Mouse (Mus musculus) intestine, embryonic 15.5 days (tissue): ENCODE measurements around the gene Dhx8. TPM values are rescaled to one million over a fixed set of nuclear protein-coding genes. Genes with fewer than 3 reads are reported as not detected.

ENCODE experiments used
- ATAC-seq: fragments of 200-750 bp; cut with Nextera tagmentation; 2 replicates; pipeline ENCODE4 v1.8.0; 2017; ENCODE audit warnings: moderate TSS enrichment, moderate library complexity
- H3K27ac ChIP-seq: fragments of 300-500 bp; sonication (generic); 2 replicates; pipeline ENCODE4 v1.5.1; 2015; ENCODE audit warnings: mild to moderate bottlenecking, inconsistent platforms
- H3K27me3 ChIP-seq: fragments of 300-500 bp; sonication (generic); replicated peaks from 2 replicates; pipeline ENCODE4 v1.6.1; 2015; ENCODE audit warnings: inconsistent platforms
- H3K36me3 ChIP-seq: fragments of 300-500 bp; sonication (generic); 2 replicates; pipeline ENCODE4 v1.6.1; 2015; ENCODE audit warnings: inconsistent platforms
- H3K4me1 ChIP-seq: fragments of 300-500 bp; sonication (generic); replicated peaks from 2 replicates; pipeline ENCODE4 v1.6.1; 2015; ENCODE audit warnings: inconsistent platforms
- H3K4me2 ChIP-seq: fragments of 300-500 bp; sonication (generic); replicated peaks from 2 replicates; pipeline ENCODE4 v1.6.1; 2015; ENCODE audit warnings: mild to moderate bottlenecking, inconsistent platforms
- H3K4me3 ChIP-seq: fragments of 300-500 bp; sonication (generic); replicated peaks from 2 replicates; pipeline ENCODE4 v1.5.1; 2015; ENCODE audit warnings: inconsistent platforms
- H3K9ac ChIP-seq: fragments of 300-500 bp; sonication (generic); 2 replicates; pipeline ENCODE4 v1.6.1; 2015; ENCODE audit warnings: inconsistent platforms
- H3K9me3 ChIP-seq: fragments of 300-500 bp; sonication (generic); 2 replicates; pipeline ENCODE4 v1.6.1; 2016; ENCODE audit warnings: inconsistent platforms
- WGBS: fragments of 180-500 bp; shearing (Covaris S2); methylation state at CpG from one replicate; pipeline ENCODE4 v1.1.7; 2015; 5-methylcytosine and 5-hydroxymethylcytosine counted together
- polyA plus RNA-seq: library from polyadenylated mRNA; unstranded; fragments of >200 nt; fragmentation: Nextera tagmentation; extraction: Ambion mirVana; gene quantifications from 2 replicates; pipeline ENCODE4 v1.2.1, GENCODE M21; 2015

Gene Dhx8
- polyA plus RNA-seq, 1 experiment from 2014 or later, result 26.9 TPM

GRCm38 (mm10) chr11:101706764-101707448 is 25.8 kb upstream of the Dhx8 start:
- H3K9me3 ChIP-seq, result no peaks in the 10 kb centered on the region
- H3K9ac ChIP-seq, result no peak overlapping the region
- H3K27me3 ChIP-seq, result no peaks in the 10 kb centered on the region
- no peak overlapping the region for H3K4me3 ChIP-seq
- H3K4me2 ChIP-seq, result no peak overlapping the region
- no peak for ATAC-seq
- H3K36me3 ChIP-seq, result no peaks in the 10 kb centered on the region
- H3K4me1 ChIP-seq, result peaks cover 9% of the 10 kb centered on the region
- no peak overlapping the region for H3K27ac ChIP-seq
- 80% methylated on average over 10 of the region's 10 CpGs for WGBS

- 42% methylated on average over 5 of the region's 5 CpGs for WGBS
- Histone ChIP-seq H3K4me2 (no peak overlapping the region), H3K9ac (no peak overlapping the region), H3K4me3 (no peak overlapping the region), H3K9me3 (no peaks in the 10 kb centered on the region), H3K27me3 (no peaks in the 10 kb centered on the region), H3K36me3 (no peaks in the 10 kb centered on the region), H3K4me1 (peaks cover 6% of the 10 kb centered on the region), H3K27ac (no peak overlapping the region)
- no peak for ATAC-seq
Measured at GRCm38 (mm10) chr11:101708482-101708881, 24.2 kb upstream of the Dhx8 start.

- ATAC-seq, result no peak
- Histone ChIP-seq H3K27ac (no peak overlapping the region), H3K4me3 (no peak overlapping the region), H3K4me2 (no peak overlapping the region), H3K9ac (no peak overlapping the region), H3K36me3 (no peaks in the 10 kb centered on the region), H3K9me3 (no peaks in the 10 kb centered on the region), H3K27me3 (no peaks in the 10 kb centered on the region), H3K4me1 (no peaks in the 10 kb centered on the region)
- 65% methylated on average over 9 of the region's 9 CpGs for WGBS
Measured at GRCm38 (mm10) chr11:101712811-101713210, 19.9 kb upstream of the Dhx8 start.

- no peaks in the 10 kb centered on the region for H3K36me3 ChIP-seq
- no peaks in the 10 kb centered on the region for H3K9me3 ChIP-seq
- H3K4me2 ChIP-seq, result no peak overlapping the region
- WGBS, result 58% methylated on average over 7 of the region's 7 CpGs
- H3K9ac ChIP-seq, result no peak overlapping the region
- no peak for ATAC-seq
- H3K4me3 ChIP-seq, result no peak overlapping the region
- no peak overlapping the region for H3K27ac ChIP-seq
- no peaks in the 10 kb centered on the region for H3K4me1 ChIP-seq
- H3K27me3 ChIP-seq, result no peaks in the 10 kb centered on the region
Measured at GRCm38 (mm10) chr11:101714012-101714411, 18.7 kb upstream of the Dhx8 start.

GRCm38 (mm10) chr11:101718324-101718723 is 14.4 kb upstream of the Dhx8 start:
- no peaks in the 10 kb centered on the region for H3K9me3 ChIP-seq
- ATAC-seq, result no peak
- H3K27ac ChIP-seq, result no peak overlapping the region
- no peaks in the 10 kb centered on the region for H3K4me1 ChIP-seq
- H3K4me3 ChIP-seq, result no peak overlapping the region
- no peak overlapping the region for H3K9ac ChIP-seq
- whole genome bisulfite sequencing, result 36% methylated on average over 4 of the region's 4 CpGs
- H3K27me3 ChIP-seq, result no peaks in the 10 kb centered on the region
- H3K4me2 ChIP-seq, result no peak overlapping the region
- no peaks in the 10 kb centered on the region for H3K36me3 ChIP-seq

GRCm38 (mm10) chr11:101719986-101720520 is 12.7 kb upstream of the Dhx8 start:
- ATAC-seq, result no peak
- Histone ChIP-seq H3K9ac (no peak overlapping the region), H3K9me3 (no peaks in the 10 kb centered on the region), H3K27ac (no peak overlapping the region), H3K4me1 (no peaks in the 10 kb centered on the region), H3K4me3 (no peak overlapping the region), H3K4me2 (no peak overlapping the region), H3K36me3 (no peaks in the 10 kb centered on the region), H3K27me3 (no peaks in the 10 kb centered on the region)
- 69% methylated on average over 21 of the region's 21 CpGs for WGBS

- 65% methylated on average over 8 of the region's 8 CpGs for WGBS
- Histone ChIP-seq H3K4me3 (no peak overlapping the region), H3K36me3 (no peaks in the 10 kb centered on the region), H3K4me2 (no peak overlapping the region), H3K9me3 (no peaks in the 10 kb centered on the region), H3K27ac (no peak overlapping the region), H3K9ac (no peak overlapping the region), H3K4me1 (no peaks in the 10 kb centered on the region), H3K27me3 (no peaks in the 10 kb centered on the region)
- ATAC-seq, result no peak
Measured at GRCm38 (mm10) chr11:101725043-101725442, 7.7 kb upstream of the Dhx8 start.

GRCm38 (mm10) chr11:101726765-101727164 is 6.0 kb upstream of the Dhx8 start:
- Histone ChIP-seq H3K36me3 (no peaks in the 10 kb centered on the region), H3K27me3 (no peaks in the 10 kb centered on the region), H3K4me1 (no peaks in the 10 kb centered on the region), H3K4me3 (no peak overlapping the region), H3K27ac (no peak overlapping the region), H3K9ac (no peak overlapping the region), H3K4me2 (no peak overlapping the region), H3K9me3 (no peaks in the 10 kb centered on the region)
- WGBS, result 44% methylated on average over 2 of the region's 2 CpGs
- no peak for ATAC-seq

GRCm38 (mm10) chr11:101729308-101729707 is 3.4 kb upstream of the Dhx8 start:
- Histone ChIP-seq H3K4me3 (no peak overlapping the region), H3K36me3 (no peaks in the 10 kb centered on the region), H3K27ac (no peak overlapping the region), H3K9me3 (no peaks in the 10 kb centered on the region), H3K27me3 (no peaks in the 10 kb centered on the region), H3K4me2 (no peak overlapping the region), H3K4me1 (peaks cover 3% of the 10 kb centered on the region; the same call in 1 of the 2 replicates), H3K9ac (no peak overlapping the region)
- WGBS, result 24% methylated on average over 3 of the region's 3 CpGs
- no peak for ATAC-seq

GRCm38 (mm10) chr11:101733596-101733995 is 877 bp downstream of the Dhx8 start:
- H3K36me3 ChIP-seq, result peaks cover 17% of the 10 kb centered on the region
- H3K4me1 ChIP-seq, result peaks cover 3% of the 10 kb centered on the region; the same call in 1 of the 2 replicates
- no peaks in the 10 kb centered on the region for H3K27me3 ChIP-seq
- peak overlapping the region; percentile 70 for H3K4me3 ChIP-seq
- peak overlapping the region; percentile 65 for H3K4me2 ChIP-seq
- 30% methylated on average over 9 of the region's 9 CpGs for WGBS
- no peaks in the 10 kb centered on the region for H3K9me3 ChIP-seq
- no peak for ATAC-seq
- peak overlapping the region; percentile 68 for H3K9ac ChIP-seq
- H3K27ac ChIP-seq, result no peak overlapping the region

- no peak overlapping the region for H3K9ac ChIP-seq
- H3K27ac ChIP-seq, result no peak overlapping the region
- no peaks in the 10 kb centered on the region for H3K27me3 ChIP-seq
- no peaks in the 10 kb centered on the region for H3K4me1 ChIP-seq
- H3K36me3 ChIP-seq, result peaks cover 51% of the 10 kb centered on the region
- H3K9me3 ChIP-seq, result no peaks in the 10 kb centered on the region
- ATAC-seq, result no peak
- H3K4me3 ChIP-seq, result no peak overlapping the region
- WGBS, result 93% methylated on average over 8 of the region's 8 CpGs
- H3K4me2 ChIP-seq, result no peak overlapping the region
Measured at GRCm38 (mm10) chr11:101756616-101757015, 23.9 kb downstream of the Dhx8 start.

- Histone ChIP-seq H3K27me3 (no peaks in the 10 kb centered on the region), H3K27ac (no peak overlapping the region), H3K36me3 (peaks cover 52% of the 10 kb centered on the region), H3K9ac (no peak overlapping the region), H3K4me1 (no peaks in the 10 kb centered on the region), H3K4me3 (no peak overlapping the region), H3K9me3 (no peaks in the 10 kb centered on the region), H3K4me2 (no peak overlapping the region)
- WGBS, result 90% methylated on average over 8 of the region's 8 CpGs
- ATAC-seq, result no peak
Measured at GRCm38 (mm10) chr11:101757366-101757765, 24.6 kb downstream of the Dhx8 start.

- Histone ChIP-seq H3K36me3 (peaks cover 43% of the 10 kb centered on the region), H3K9ac (no peak overlapping the region), H3K27me3 (no peaks in the 10 kb centered on the region), H3K27ac (no peak overlapping the region), H3K9me3 (no peaks in the 10 kb centered on the region), H3K4me2 (no peak overlapping the region), H3K4me1 (no peaks in the 10 kb centered on the region), H3K4me3 (no peak overlapping the region)
- no peak for ATAC-seq
- WGBS, result 85% methylated on average over 5 of the region's 5 CpGs
Measured at GRCm38 (mm10) chr11:101758431-101758830, 25.7 kb downstream of the Dhx8 start.
